Mouse (Mus musculus): ENCODE measurements around the gene Tecta. TPM values are rescaled to one million over a fixed set of nuclear protein-coding genes. Genes with fewer than 3 reads are reported as not detected.

Gene Tecta
- polyA plus RNA-seq, 1 experiment from 2014 or later = 0.20 TPM

GRCm38 (mm10) chr9:42387038-42387437 is 12.7 kb downstream of the Tecta start:
- no peak for ATAC-seq (ENCODE audit: insufficient number of reproducible peaks, low FRiP score, low TSS enrichment, low read depth)
- 57% methylated on average over 8 of the region's 8 CpGs for WGBS
- H3K9me3 ChIP-seq (replicated peaks) = no peaks in the 10 kb centered on the region
- no peak overlapping the region for H3K27ac ChIP-seq (replicated peaks)
- H3K27me3 ChIP-seq = peaks cover 4% of the 10 kb centered on the region; the same call in 1 of the 2 replicates
- no peaks in the 10 kb centered on the region for H3K36me3 ChIP-seq
- no peak overlapping the region for H3K9ac ChIP-seq
- no peak overlapping the region for H3K4me3 ChIP-seq (replicated peaks)
- peaks cover 11% of the 10 kb centered on the region; the same call in 1 of the 2 replicates for H3K4me1 ChIP-seq
- no peak overlapping the region for H3K4me2 ChIP-seq (replicated peaks)

DNA sequence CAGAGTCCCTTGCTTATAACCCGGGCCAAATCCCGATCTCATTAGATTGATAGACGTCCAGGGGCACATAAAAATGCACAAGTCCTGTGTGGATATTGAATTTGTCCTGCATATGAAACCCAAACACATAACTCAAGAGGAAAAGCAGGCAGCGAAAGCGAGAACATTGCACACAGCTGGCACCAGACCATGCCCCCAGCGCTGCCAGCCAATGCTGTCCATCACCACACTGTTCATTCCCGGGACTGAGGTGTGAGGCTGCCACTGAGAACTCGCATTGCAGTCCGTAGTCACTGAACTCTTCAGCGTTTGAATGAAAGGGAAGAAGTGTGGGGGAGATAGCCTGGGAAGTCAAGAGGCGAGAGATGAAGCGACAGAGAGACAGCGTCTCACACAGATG is 14.1 kb downstream of the Tecta start:
- 75% methylated on average over 13 of the region's 13 CpGs for WGBS
- peaks cover 4% of the 10 kb centered on the region; the same call in 1 of the 2 replicates for H3K27me3 ChIP-seq
- no peak overlapping the region for H3K4me2 ChIP-seq (replicated peaks)
- H3K27ac ChIP-seq (replicated peaks) = no peak overlapping the region
- no peak overlapping the region for H3K9ac ChIP-seq
- H3K4me3 ChIP-seq (replicated peaks) = no peak overlapping the region
- H3K4me1 ChIP-seq = 0 out of 2 replicates have a peak, but pooled peaks cover 6% of the 10 kb centered on the region
- ATAC-seq (ENCODE audit: insufficient number of reproducible peaks, low FRiP score, low TSS enrichment, low read depth) = no peak
- no peaks in the 10 kb centered on the region for H3K9me3 ChIP-seq (replicated peaks)
- H3K36me3 ChIP-seq = no peaks in the 10 kb centered on the region

GRCm38 (mm10) chr9:42382628-42383347 is 16.9 kb downstream of the Tecta start:
- Histone ChIP-seq H3K27ac (replicated peaks) (no peak overlapping the region), H3K4me3 (replicated peaks) (no peak overlapping the region), H3K4me1 (no peaks in the 10 kb centered on the region), H3K36me3 (no peaks in the 10 kb centered on the region), H3K27me3 (peaks cover 4% of the 10 kb centered on the region; the same call in 1 of the 2 replicates), H3K9ac (no peak overlapping the region), H3K4me2 (replicated peaks) (no peak overlapping the region), H3K9me3 (replicated peaks) (no peaks in the 10 kb centered on the region)
- ATAC-seq (ENCODE audit: insufficient number of reproducible peaks, low FRiP score, low TSS enrichment, low read depth) = no peak
- 68% methylated on average over 8 of the region's 8 CpGs for WGBS

DNA sequence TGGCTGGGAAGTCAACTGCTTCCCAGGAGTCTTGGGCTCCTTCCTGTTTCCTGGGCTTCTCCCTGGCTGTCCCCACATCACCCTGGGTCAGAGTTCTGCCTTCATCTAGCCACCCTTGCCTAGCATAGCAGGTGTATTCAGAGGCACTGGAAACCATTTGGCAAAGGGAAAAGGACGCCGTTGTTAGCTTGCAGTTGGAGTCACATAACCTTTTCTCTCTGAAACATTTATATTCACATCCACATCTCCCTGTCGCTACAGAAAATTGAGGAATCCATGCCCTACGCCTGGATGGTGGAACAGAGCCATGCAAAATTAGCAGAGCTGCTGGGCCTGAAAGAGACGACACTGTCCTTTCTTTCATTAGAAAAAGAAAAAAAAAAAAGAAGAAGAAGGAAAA is 17.7 kb downstream of the Tecta start:
- Histone ChIP-seq H3K4me1 (no peaks in the 10 kb centered on the region), H3K4me3 (replicated peaks) (no peak overlapping the region), H3K4me2 (replicated peaks) (no peak overlapping the region), H3K27me3 (peaks cover 4% of the 10 kb centered on the region; the same call in 1 of the 2 replicates), H3K9ac (no peak overlapping the region), H3K36me3 (no peaks in the 10 kb centered on the region), H3K27ac (replicated peaks) (no peak overlapping the region), H3K9me3 (replicated peaks) (no peaks in the 10 kb centered on the region)
- WGBS = 51% methylated on average over 5 of the region's 5 CpGs
- no peak for ATAC-seq (ENCODE audit: insufficient number of reproducible peaks, low FRiP score, low TSS enrichment, low read depth)

GRCm38 (mm10) chr9:42378071-42378470 is 21.7 kb downstream of the Tecta start:
- Histone ChIP-seq H3K36me3 (no peaks in the 10 kb centered on the region), H3K4me1 (no peaks in the 10 kb centered on the region), H3K27me3 (no peaks in the 10 kb centered on the region), H3K9ac (no peak overlapping the region), H3K4me3 (replicated peaks) (no peak overlapping the region), H3K27ac (replicated peaks) (no peak overlapping the region), H3K4me2 (replicated peaks) (no peak overlapping the region), H3K9me3 (replicated peaks) (no peaks in the 10 kb centered on the region)
- 86% methylated on average over 4 of the region's 4 CpGs for WGBS
- no peak for ATAC-seq (ENCODE audit: insufficient number of reproducible peaks, low FRiP score, low TSS enrichment, low read depth)

DNA sequence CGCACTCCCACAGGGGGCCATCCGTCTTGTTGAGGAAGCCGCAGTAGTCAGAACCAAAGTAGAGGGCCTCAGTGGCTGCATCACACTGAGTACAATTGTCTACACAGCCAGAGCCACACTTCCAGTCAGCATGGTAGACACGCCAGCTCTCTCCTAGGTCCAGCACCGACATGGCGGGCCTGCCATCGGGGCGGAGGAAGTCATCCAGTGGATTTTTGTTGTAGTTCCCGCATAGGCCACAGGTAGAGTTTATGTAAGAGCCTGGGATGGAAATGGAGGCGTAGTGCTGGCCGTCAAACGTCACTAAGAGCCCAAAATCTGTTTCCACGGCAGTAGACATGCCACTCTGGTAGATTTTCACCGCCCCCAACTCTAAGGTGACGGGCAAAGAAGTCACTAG is 22.1 kb downstream of the Tecta start:
- ATAC-seq (ENCODE audit: insufficient number of reproducible peaks, low FRiP score, low TSS enrichment, low read depth) = no peak
- no peak overlapping the region for H3K4me3 ChIP-seq (replicated peaks)
- no peak overlapping the region for H3K4me2 ChIP-seq (replicated peaks)
- no peak overlapping the region for H3K9ac ChIP-seq
- no peaks in the 10 kb centered on the region for H3K36me3 ChIP-seq
- no peaks in the 10 kb centered on the region for H3K9me3 ChIP-seq (replicated peaks)
- H3K27me3 ChIP-seq = no peaks in the 10 kb centered on the region
- H3K27ac ChIP-seq (replicated peaks) = no peak overlapping the region
- H3K4me1 ChIP-seq = no peaks in the 10 kb centered on the region
- WGBS = 91% methylated on average over 15 of the region's 15 CpGs

- Histone ChIP-seq H3K9ac (no peak overlapping the region), H3K27ac (replicated peaks) (no peak overlapping the region), H3K9me3 (replicated peaks) (no peaks in the 10 kb centered on the region), H3K4me2 (replicated peaks) (no peak overlapping the region), H3K27me3 (no peaks in the 10 kb centered on the region), H3K36me3 (no peaks in the 10 kb centered on the region), H3K4me3 (replicated peaks) (no peak overlapping the region), H3K4me1 (no peaks in the 10 kb centered on the region)
- no peak for ATAC-seq (ENCODE audit: insufficient number of reproducible peaks, low FRiP score, low TSS enrichment, low read depth)
- WGBS = 76% methylated on average over 6 of the region's 6 CpGs
These were observed 27.9 kb downstream of the Tecta start for GRCm38 (mm10) chr9:42371670-42372368.

GRCm38 (mm10) chr9:42357585-42357984 is 42.1 kb downstream of the Tecta start:
- no peaks in the 10 kb centered on the region for H3K4me1 ChIP-seq
- H3K4me3 ChIP-seq (replicated peaks) = no peak overlapping the region
- H3K9ac ChIP-seq = no peak overlapping the region
- H3K27ac ChIP-seq (replicated peaks) = no peak overlapping the region
- no peak for ATAC-seq (ENCODE audit: insufficient number of reproducible peaks, low FRiP score, low TSS enrichment, low read depth)
- no peaks in the 10 kb centered on the region for H3K36me3 ChIP-seq
- H3K4me2 ChIP-seq (replicated peaks) = no peak overlapping the region
- no peaks in the 10 kb centered on the region for H3K9me3 ChIP-seq (replicated peaks)
- H3K27me3 ChIP-seq = no peaks in the 10 kb centered on the region
- 91% methylated on average over 4 of the region's 4 CpGs for WGBS

DNA sequence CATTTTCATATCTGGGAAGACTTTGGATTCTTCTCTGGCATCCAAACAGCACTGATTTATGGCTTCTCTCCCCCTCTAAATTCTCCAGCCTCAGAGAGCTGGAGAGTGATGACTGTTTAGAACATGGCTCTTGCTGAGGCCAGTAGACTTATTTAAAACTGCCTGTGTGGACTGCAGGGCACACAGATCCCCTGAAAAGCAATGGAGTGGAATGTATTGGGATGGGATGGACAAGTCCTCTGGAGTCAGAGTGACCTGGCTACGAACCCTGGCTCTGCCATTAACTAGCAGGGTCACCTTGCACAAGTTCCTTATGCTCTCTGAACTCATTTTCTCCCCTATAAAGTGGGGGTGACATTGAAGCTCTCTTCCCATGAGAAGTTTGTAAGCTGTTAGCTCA is 44.9 kb downstream of the Tecta start:
- ATAC-seq (ENCODE audit: insufficient number of reproducible peaks, low FRiP score, low TSS enrichment, low read depth) = no peak
- no peak overlapping the region for H3K9ac ChIP-seq
- 100% methylated on average over 1 of the region's 1 CpGs for WGBS

DNA sequence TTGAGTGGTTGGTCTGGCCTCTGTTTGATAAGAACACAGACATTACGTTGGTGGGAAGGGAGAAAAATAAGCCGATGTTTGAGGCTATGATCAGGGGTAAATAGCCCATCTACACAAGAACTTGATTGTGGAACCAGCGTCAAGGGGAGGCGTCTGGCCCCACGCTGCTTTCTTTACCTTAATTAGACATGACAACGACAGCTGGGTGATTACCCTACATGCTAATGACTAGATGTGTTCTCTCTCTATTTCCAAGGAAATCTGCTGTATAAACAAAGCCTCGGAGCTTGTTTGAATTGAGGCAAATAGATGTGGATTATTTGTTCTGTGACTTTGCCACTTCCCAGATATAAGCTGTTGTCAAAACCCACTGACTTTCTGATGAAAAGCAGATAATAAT is 49.9 kb downstream of the Tecta start:
- no peak overlapping the region for H3K4me2 ChIP-seq (replicated peaks)
- no peak overlapping the region for H3K27ac ChIP-seq (replicated peaks)
- H3K36me3 ChIP-seq = no peaks in the 10 kb centered on the region
- H3K9me3 ChIP-seq (replicated peaks) = no peaks in the 10 kb centered on the region
- 49% methylated on average over 7 of the region's 7 CpGs for WGBS
- no peaks in the 10 kb centered on the region for H3K4me1 ChIP-seq
- H3K9ac ChIP-seq = no peak overlapping the region
- H3K4me3 ChIP-seq (replicated peaks) = no peak overlapping the region
- no peak for ATAC-seq (ENCODE audit: insufficient number of reproducible peaks, low FRiP score, low TSS enrichment, low read depth)
- no peaks in the 10 kb centered on the region for H3K27me3 ChIP-seq

More for the DNA sequence above, 44.9 kb downstream of the Tecta start:
- Histone ChIP-seq H3K4me1 (no peaks in the 10 kb centered on the region), H3K4me2 (replicated peaks) (no peak overlapping the region), H3K4me3 (replicated peaks) (no peak overlapping the region), H3K27ac (replicated peaks) (no peak overlapping the region), H3K9me3 (replicated peaks) (no peaks in the 10 kb centered on the region), H3K27me3 (no peaks in the 10 kb centered on the region), H3K36me3 (no peaks in the 10 kb centered on the region)

DNA sequence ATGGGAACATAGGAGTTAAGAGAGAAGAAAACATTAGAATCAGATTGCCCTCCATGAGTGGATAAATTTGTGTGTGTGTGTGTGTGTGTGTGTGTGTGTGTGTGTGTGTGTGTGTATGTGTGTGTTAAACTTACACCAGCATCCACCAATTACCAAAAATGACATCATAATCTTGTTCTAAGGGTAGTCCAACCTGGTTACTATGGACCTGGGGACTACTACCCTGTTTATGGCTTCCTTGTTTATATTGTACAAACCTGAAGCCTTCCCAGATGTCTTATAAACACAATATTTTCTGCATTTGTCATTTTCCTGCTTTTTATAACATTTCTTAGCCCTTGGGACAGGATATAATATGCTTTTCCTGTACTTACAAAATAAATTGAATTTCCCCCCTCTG is 53.4 kb downstream of the Tecta start:
- no peaks in the 10 kb centered on the region for H3K36me3 ChIP-seq
- no peak overlapping the region for H3K4me2 ChIP-seq (replicated peaks)
- no peak overlapping the region for H3K9ac ChIP-seq
- no peaks in the 10 kb centered on the region for H3K4me1 ChIP-seq
- H3K27ac ChIP-seq (replicated peaks) = no peak overlapping the region
- H3K27me3 ChIP-seq = no peaks in the 10 kb centered on the region
- ATAC-seq (ENCODE audit: insufficient number of reproducible peaks, low FRiP score, low TSS enrichment, low read depth) = no peak
- no peak overlapping the region for H3K4me3 ChIP-seq (replicated peaks)
- no peaks in the 10 kb centered on the region for H3K9me3 ChIP-seq (replicated peaks)

Measured in embryonic facial prominence, embryonic 15.5 days (tissue).